Mouse (Mus musculus) liver, postnatal 0 days (tissue): ENCODE data around the gene Hacd4.
"Not testable (repeated sequence)": the region's sequence is repeated elsewhere in the genome, so short reads cannot be mapped to it uniquely, and the experiment has no call there.

ENCODE experiments used
- CTCF ChIP-seq: sonication (generic); IDR thresholded peaks from 2 replicates; pipeline ENCODE4 v1.5.1; 2016; ENCODE audit warnings: antibody characterized with exemption, low read depth
- EP300 ChIP-seq: IDR thresholded peaks from 2 replicates; pipeline ENCODE4 v1.6.1; 2016; ENCODE audit warnings: antibody characterized with exemption, low read depth, mild to moderate bottlenecking

DNA sequence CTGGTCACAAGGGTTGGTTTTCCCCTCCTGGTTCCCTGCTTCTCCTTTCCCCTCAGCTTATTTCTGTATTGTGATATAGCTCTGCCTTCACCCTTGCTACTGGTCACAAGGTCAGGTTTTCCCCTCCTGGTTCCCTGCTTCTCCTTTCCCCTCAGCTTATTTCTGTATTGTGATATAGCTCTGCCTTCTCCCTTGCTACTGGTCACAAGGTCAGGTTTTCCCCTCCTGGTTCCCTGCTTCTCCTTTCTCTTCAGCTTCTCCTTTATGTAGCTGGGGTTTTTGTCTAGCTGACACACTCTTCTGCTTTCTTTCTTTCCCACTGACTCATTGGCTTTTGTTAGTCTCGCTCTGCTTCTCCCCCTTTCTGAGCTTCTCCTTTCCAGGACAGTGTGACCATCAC lies 48.1 kb downstream of the Hacd4 start:
- not testable (repeated sequence) for TF ChIP-seq CTCF, EP300
